Comparison of ENCODE assay signal across 24 mouse cellular contexts in the genomic region with DNA sequence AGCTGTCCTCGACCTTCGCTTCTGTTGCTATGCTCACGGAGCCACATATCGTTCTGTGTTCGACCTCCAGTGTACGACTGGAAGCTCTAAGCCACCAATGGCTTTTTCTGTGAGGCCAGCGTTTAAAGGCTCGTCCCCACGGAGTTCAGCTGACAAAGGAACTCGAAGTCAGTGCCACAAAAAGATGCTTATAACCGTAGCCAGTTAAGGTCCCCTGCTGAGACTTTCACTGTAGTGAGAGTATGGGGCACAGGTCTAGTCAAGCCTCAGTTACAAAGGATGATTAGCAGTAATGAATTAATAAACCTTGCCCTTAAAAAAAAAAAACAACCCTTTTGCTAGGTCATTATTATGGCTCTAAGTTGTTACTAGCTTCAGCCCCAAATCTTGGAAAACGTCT. TPM values are rescaled to one million over a fixed set of nuclear protein-coding genes. Genes with fewer than 3 reads are reported as not detected.
"Had no signal": no experiment of that assay in that cellular context is flagged by ENCODE, and none has a peak within 500 bp of the region (broad histone marks: within the 10 kb centered on the region; RNA-seq: fewer than 3 reads in every experiment).

No protein-coding gene starts in this region.

- H3K4me1 ChIP-seq: liver, embryonic 15.5 days had no signal

- H3K9ac ChIP-seq: heart, embryonic 12.5 days; hindbrain, embryonic 12.5 days; hindbrain, embryonic 14.5 days; intestine, embryonic 15.5 days; limb, embryonic 12.5 days; liver, embryonic 13.5 days; liver, embryonic 15.5 days; liver, postnatal 0 days had no signal

- H3K27me3 ChIP-seq: heart, embryonic 12.5 days; hindbrain, embryonic 12.5 days; intestine, embryonic 15.5 days; limb, embryonic 12.5 days; liver, embryonic 13.5 days; liver, embryonic 15.5 days had no signal

- DNase-seq: gastrocnemius, postnatal 25 days; heart, adult 18-20 months; heart, postnatal 14 days; heart, postnatal 4 days; kidney, postnatal 4 days; liver; liver, embryonic 13.5 days; liver, postnatal 0 days had no signal

- H3K4me3 ChIP-seq: heart, embryonic 10.5 days; heart, embryonic 12.5 days; hindbrain, embryonic 10.5 days; hindbrain, embryonic 12.5 days; intestine, embryonic 15.5 days; layer of hippocampus, adult 2 months; left cerebral cortex, adult 2 months; limb, embryonic 10.5 days; limb, embryonic 12.5 days; liver, embryonic 13.5 days; liver, embryonic 15.5 days had no signal

- H3K27ac ChIP-seq: heart, embryonic 10.5 days; hindbrain, embryonic 10.5 days; hindbrain, embryonic 12.5 days; hindbrain, embryonic 14.5 days; intestine, embryonic 15.5 days; kidney, postnatal 0 days; layer of hippocampus, adult 2 months; left cerebral cortex, adult 2 months; limb, embryonic 10.5 days; liver, embryonic 13.5 days; liver, embryonic 15.5 days had no signal

- ATAC-seq: hindbrain, embryonic 16.5 days; inflammation-experienced regulatory T-cells, adult 6 months; intestine, embryonic 15.5 days; intestine, postnatal 0 days; liver, postnatal 0 days had no signal

- H3K36me3 ChIP-seq: hindbrain, embryonic 10.5 days; hindbrain, embryonic 12.5 days; intestine, embryonic 15.5 days; limb, embryonic 10.5 days; liver, embryonic 13.5 days; liver, embryonic 15.5 days had no signal

RNA-seq across cellular contexts. Expression of a gene that starts 37.3 kb away (rescaled TPM):
- total RNA-seq: granulocyte monocyte progenitor cell, adult 5-6 weeks had no signal
